Mouse (Mus musculus) stomach, embryonic 15.5 days (tissue): Measurements from ENCODE around the gene Ccdc85c. TPM values are rescaled to one million over a fixed set of nuclear protein-coding genes. Genes with fewer than 3 reads are reported as not detected.

Experiments
- polyA plus RNA-seq: library from polyadenylated mRNA; unstranded; fragments of >200 nt; fragmentation: Nextera tagmentation; extraction: Ambion mirVana; gene quantifications from 2 replicates; pipeline ENCODE4 v1.2.1, GENCODE M21; 2015

Ccdc85c gene
- polyA plus RNA-seq, 1 experiment from 2014 or later = 7.9 TPM

Other genes starting within 250 kb of the Ccdc85c start
- gene Setd3, start 96.1 kb downstream of the Ccdc85c start, polyA plus RNA-seq = 87.1 and 94.2 TPM in 2 replicates
- gene Ccnk, start 95.8 kb downstream of the Ccdc85c start, polyA plus RNA-seq = 3.2 TPM in 2 replicates
- gene Hhipl1, start 30.8 kb upstream of the Ccdc85c start, polyA plus RNA-seq = 0.87 and 0.88 TPM in 2 replicates
- 7.4 and 8.4 TPM in 2 replicates for gene Cyp46a1, start 59.0 kb upstream of the Ccdc85c start, polyA plus RNA-seq
- 67.6 and 72.2 TPM in 2 replicates for gene Eml1, start 95.5 kb upstream of the Ccdc85c start, polyA plus RNA-seq